Mouse (Mus musculus): ENCODE measurements at regions not wholly inside any gene's neighbourhood (a gene's known extent, or its start where the extent isn't known, plus 50 kb on each side); places are given as distances from the start of the nearest gene placed in this dataset.
A peak's percentile ranks its signal among the peaks of the same experiment; 100 is the strongest.

- DNase-seq = no peak
Measured at GRCm38 (mm10) chr9:79111326-79111725, 496.0 kb downstream of the Cd109 start.

GRCm38 (mm10) chr9:79140970-79141369, 525.6 kb downstream of the Cd109 start:
- DNase-seq = no peak

- no peak for DNase-seq
Measured at GRCm38 (mm10) chr9:79146004-79146403, 530.7 kb downstream of the Cd109 start.

- no peak for DNase-seq
Measured at GRCm38 (mm10) chr9:79165596-79165995, 550.2 kb downstream of the Cd109 start.

- DNase-seq = no peak
Measured at GRCm38 (mm10) chr9:79173036-79173435, 545.6 kb downstream of the Col12a1 start.

GRCm38 (mm10) chr9:79179954-79180353, 538.7 kb downstream of the Col12a1 start:
- no peak for DNase-seq

GRCm38 (mm10) chr9:79195420-79195819, 523.2 kb downstream of the Col12a1 start:
- no peak for DNase-seq

GRCm38 (mm10) chr9:79201755-79202154, 516.9 kb downstream of the Col12a1 start:
- no peak for DNase-seq

GRCm38 (mm10) chr9:79213364-79213763, 505.3 kb downstream of the Col12a1 start:
- DNase-seq = no peak

- no peak for DNase-seq
Measured at GRCm38 (mm10) chr9:79215986-79216385, 502.6 kb downstream of the Col12a1 start.

- DNase-seq = no peak
Measured at GRCm38 (mm10) chr9:79216432-79216831, 502.2 kb downstream of the Col12a1 start.

GRCm38 (mm10) chr9:79233081-79233480, 485.6 kb downstream of the Col12a1 start:
- no peak for DNase-seq

GRCm38 (mm10) chr9:79233751-79234150, 484.9 kb downstream of the Col12a1 start:
- DNase-seq = no peak

GRCm38 (mm10) chr9:79269646-79270213, 448.9 kb downstream of the Col12a1 start:
- no peak for DNase-seq

- peak; percentile 16 for DNase-seq
Measured at GRCm38 (mm10) chr9:79270256-79270655, 448.4 kb downstream of the Col12a1 start.

GRCm38 (mm10) chr9:79287849-79288248, 430.8 kb downstream of the Col12a1 start:
- DNase-seq = no peak

- DNase-seq = no peak
Measured at GRCm38 (mm10) chr9:79295306-79295705, 423.3 kb downstream of the Col12a1 start.

- DNase-seq = no peak
Measured at GRCm38 (mm10) chr9:79301580-79301979, 417.1 kb downstream of the Col12a1 start.

- DNase-seq = no peak
Measured at GRCm38 (mm10) chr9:79310591-79310990, 408.0 kb downstream of the Col12a1 start.

- DNase-seq = no peak
Measured at GRCm38 (mm10) chr9:79317411-79317810, 401.2 kb downstream of the Col12a1 start.

- DNase-seq = peak; percentile 47
Measured at GRCm38 (mm10) chr9:79346371-79347096, 372.1 kb downstream of the Col12a1 start.

- no peak for DNase-seq
Measured at GRCm38 (mm10) chr9:79392020-79392419, 326.6 kb downstream of the Col12a1 start.

GRCm38 (mm10) chr9:79414989-79415388, 303.6 kb downstream of the Col12a1 start:
- DNase-seq = no peak

- no peak for DNase-seq
Measured at GRCm38 (mm10) chr9:79430417-79430816, 288.2 kb downstream of the Col12a1 start.

Measured in adrenal gland, postnatal 25 days (tissue).